Mouse (Mus musculus) heart, embryonic 13.5 days (tissue): Measurements from ENCODE around the gene Wnt5a. TPM values are rescaled to one million over a fixed set of nuclear protein-coding genes. Genes with fewer than 3 reads are reported as not detected.
A peak's percentile ranks its signal among the peaks of the same experiment; 100 is the strongest.

ENCODE experiments used
- ATAC-seq: fragments of 200-750 bp; cut with Nextera tagmentation; 2 replicates; pipeline ENCODE4 v1.8.0; 2017; ENCODE audit warnings: moderate TSS enrichment; ENCODE audit not compliant: insufficient number of reproducible peaks, low FRiP score, low TSS enrichment; ENCODE audit errors: extremely low read depth
- H3K27ac ChIP-seq: fragments of 300-500 bp; sonication (generic); replicated peaks from 2 replicates; pipeline ENCODE4 v1.5.1; 2015; ENCODE audit warnings: moderate library complexity, mild to moderate bottlenecking, inconsistent platforms
- H3K27me3 ChIP-seq: fragments of 300-500 bp; sonication (generic); replicated peaks from 2 replicates; pipeline ENCODE4 v1.6.1; 2015; ENCODE audit warnings: mild to moderate bottlenecking, inconsistent platforms
- H3K36me3 ChIP-seq: fragments of 300-500 bp; sonication (generic); 2 replicates; pipeline ENCODE4 v1.6.1; 2015; ENCODE audit warnings: mild to moderate bottlenecking, inconsistent platforms
- H3K4me1 ChIP-seq: fragments of 300-500 bp; sonication (generic); 2 replicates; pipeline ENCODE4 v1.6.1; 2015; ENCODE audit warnings: inconsistent platforms
- H3K4me2 ChIP-seq: fragments of 300-500 bp; sonication (generic); 2 replicates; pipeline ENCODE4 v1.6.1; 2015; ENCODE audit warnings: inconsistent platforms, mild to moderate bottlenecking, moderate library complexity
- H3K4me3 ChIP-seq: fragments of 300-500 bp; sonication (generic); 2 replicates; pipeline ENCODE4 v1.5.1; 2015; ENCODE audit warnings: moderate library complexity, mild to moderate bottlenecking, inconsistent platforms
- H3K9ac ChIP-seq: fragments of 300-500 bp; sonication (generic); 2 replicates; pipeline ENCODE4 v1.6.1; 2015; ENCODE audit warnings: inconsistent platforms, mild to moderate bottlenecking, moderate library complexity
- H3K9me3 ChIP-seq: fragments of 300-500 bp; sonication (generic); 2 replicates; pipeline ENCODE4 v1.6.1; 2016; ENCODE audit warnings: inconsistent platforms
- WGBS: fragments of 180-500 bp; shearing (Covaris S2); methylation state at CpG from one replicate; pipeline ENCODE4 v1.1.7; 2015; ENCODE audit warnings: mixed read lengths; 5-methylcytosine and 5-hydroxymethylcytosine counted together
- polyA plus RNA-seq: library from polyadenylated mRNA; unstranded; fragments of >200 nt; fragmentation: Nextera tagmentation; extraction: Ambion mirVana; gene quantifications from 2 replicates; pipeline ENCODE4 v1.2.1, GENCODE M21; 2015

The Wnt5a gene
- polyA plus RNA-seq, 1 experiment from 2014 or later, result 19.2 TPM

DNA sequence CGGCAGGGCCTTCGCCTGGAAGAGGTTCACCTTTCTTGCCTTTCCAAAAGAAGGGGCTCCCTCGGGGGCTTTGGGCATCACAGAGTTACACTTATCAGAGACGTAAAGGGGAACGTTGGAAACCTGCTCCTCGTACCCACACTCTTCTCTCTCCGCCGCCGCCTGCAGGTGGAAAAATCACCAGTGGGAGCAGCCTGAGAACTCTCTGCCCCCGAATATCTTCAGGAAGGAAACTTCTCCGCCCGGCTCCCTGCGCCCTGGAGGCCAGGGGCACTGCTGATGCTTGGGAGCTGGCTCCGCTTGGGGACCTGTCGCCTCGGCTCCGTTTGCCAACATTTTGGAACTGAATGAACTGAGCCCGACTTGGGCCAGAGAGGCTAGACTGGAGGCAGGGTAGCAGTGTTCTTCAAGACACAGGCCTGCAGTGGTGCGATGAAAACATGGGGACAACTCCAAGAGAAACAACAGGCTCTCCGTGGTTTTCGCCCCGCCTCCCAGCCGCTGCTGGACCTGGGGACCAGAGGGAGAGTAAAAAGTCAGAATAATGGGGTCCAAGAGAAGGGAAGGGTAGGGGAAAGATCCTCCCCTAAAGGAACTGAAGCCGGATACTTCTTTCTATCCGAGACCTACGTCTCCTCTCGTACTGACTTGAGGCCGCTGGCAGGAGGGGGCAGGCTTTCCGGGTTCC, 5.9 kb downstream of the Wnt5a start:
- Histone ChIP-seq H3K4me3 (peak overlapping the region; percentile 73), H3K4me1 (peaks cover 49% of the 10 kb centered on the region), H3K27ac (peak overlapping the region; percentile 96), H3K36me3 (peaks cover 35% of the 10 kb centered on the region), H3K27me3 (peaks cover 18% of the 10 kb centered on the region), H3K9ac (peak overlapping the region; percentile 96), H3K9me3 (no peaks in the 10 kb centered on the region), H3K4me2 (peak overlapping the region; percentile 90)
- ATAC-seq, result no peak
- 3% methylated on average over 29 of the region's 29 CpGs for WGBS

DNA sequence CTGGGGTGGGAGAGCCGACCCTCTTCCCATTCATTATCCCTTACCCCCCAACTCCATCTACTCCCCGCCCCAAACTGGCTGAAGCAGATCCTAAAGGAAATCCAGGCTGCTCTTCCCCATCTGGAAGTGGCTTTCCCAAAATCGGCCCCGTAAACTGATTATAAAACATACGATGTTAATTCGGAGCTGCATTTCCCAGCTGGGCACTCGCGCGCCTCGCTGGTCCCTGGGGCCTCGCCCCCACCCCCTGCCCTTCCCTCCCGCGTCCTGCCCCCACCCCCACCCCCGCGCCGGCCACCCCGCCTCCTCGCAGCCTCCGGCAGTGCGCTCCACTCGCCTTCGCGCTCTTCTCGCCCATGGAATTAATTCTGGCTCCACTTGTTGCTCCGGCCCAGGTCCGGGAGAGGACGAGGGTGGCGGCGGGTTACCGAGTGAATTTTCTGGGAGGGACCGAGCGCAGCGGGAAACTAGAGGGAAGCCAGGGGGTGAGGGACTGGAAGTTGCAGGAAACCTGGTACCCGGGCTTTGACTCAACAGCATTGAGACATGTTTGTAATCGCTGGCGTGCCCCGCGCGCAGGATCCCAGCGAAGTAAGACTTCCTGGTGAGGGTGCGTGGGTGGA, 6.6 kb downstream of the Wnt5a start:
- ATAC-seq, result no peak
- peaks cover 18% of the 10 kb centered on the region for H3K27me3 ChIP-seq
- H3K36me3 ChIP-seq, result peaks cover 41% of the 10 kb centered on the region
- peak overlapping the region; percentile 90 for H3K4me2 ChIP-seq
- no peaks in the 10 kb centered on the region for H3K9me3 ChIP-seq
- H3K4me1 ChIP-seq, result peaks cover 49% of the 10 kb centered on the region
- H3K27ac ChIP-seq, result peak overlapping the region; percentile 96
- peak overlapping the region; percentile 96 for H3K9ac ChIP-seq
- 1% methylated on average over 41 of the region's 41 CpGs for WGBS
- H3K4me3 ChIP-seq, result peak overlapping the region; percentile 73

- peaks cover 18% of the 10 kb centered on the region for H3K27me3 ChIP-seq
- no peaks in the 10 kb centered on the region for H3K9me3 ChIP-seq
- peaks cover 45% of the 10 kb centered on the region for H3K4me1 ChIP-seq
- no peak overlapping the region for H3K9ac ChIP-seq
- 0 out of 2 replicates have a peak overlapping the region, but pooled peaks have one; percentile 90 for H3K4me2 ChIP-seq
- ATAC-seq, result no peak
- WGBS, result 82% methylated on average over 5 of the region's 5 CpGs
- H3K27ac ChIP-seq, result no peak overlapping the region
- no peak overlapping the region for H3K4me3 ChIP-seq
- H3K36me3 ChIP-seq, result peaks cover 60% of the 10 kb centered on the region
Measured at GRCm38 (mm10) chr14:28512805-28513590, 8.4 kb downstream of the Wnt5a start.

- Histone ChIP-seq H3K9me3 (no peaks in the 10 kb centered on the region), H3K4me3 (no peak overlapping the region), H3K27ac (no peak overlapping the region), H3K27me3 (peaks cover 11% of the 10 kb centered on the region; the same call in 1 of the 2 replicates), H3K36me3 (peaks cover 67% of the 10 kb centered on the region), H3K4me2 (no peak overlapping the region), H3K9ac (no peak overlapping the region), H3K4me1 (peaks cover 33% of the 10 kb centered on the region)
- 62% methylated on average over 2 of the region's 2 CpGs for WGBS
- no peak for ATAC-seq
Measured at GRCm38 (mm10) chr14:28514171-28514570, 9.6 kb downstream of the Wnt5a start.

DNA sequence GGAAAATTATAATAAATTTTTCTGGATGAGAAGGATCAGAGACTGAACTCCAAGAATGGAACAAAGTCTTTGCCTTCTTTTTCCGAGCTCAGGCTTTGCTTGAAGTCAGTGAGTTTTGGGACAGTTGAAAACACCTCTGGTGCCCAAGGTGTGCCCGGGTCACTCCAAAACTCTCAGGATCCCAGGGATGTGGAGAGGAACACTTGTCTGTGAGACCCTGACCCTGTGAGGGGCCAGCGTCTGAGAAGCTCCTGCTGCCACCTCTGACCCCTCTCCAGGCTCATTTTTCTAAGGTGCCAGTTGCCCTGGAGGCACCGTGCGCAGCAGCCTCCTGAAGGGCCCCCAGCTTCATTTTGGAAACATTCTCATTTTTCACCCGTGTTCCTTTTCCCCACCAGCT, 10.8 kb downstream of the Wnt5a start:
- Histone ChIP-seq H3K4me2 (no peak overlapping the region), H3K4me1 (peaks cover 25% of the 10 kb centered on the region), H3K27me3 (peaks cover 7% of the 10 kb centered on the region; the same call in 1 of the 2 replicates), H3K4me3 (no peak overlapping the region), H3K9me3 (no peaks in the 10 kb centered on the region), H3K36me3 (peaks cover 79% of the 10 kb centered on the region), H3K9ac (no peak overlapping the region), H3K27ac (no peak overlapping the region)
- no peak for ATAC-seq
- whole genome bisulfite sequencing, result 70% methylated on average over 6 of the region's 6 CpGs

DNA sequence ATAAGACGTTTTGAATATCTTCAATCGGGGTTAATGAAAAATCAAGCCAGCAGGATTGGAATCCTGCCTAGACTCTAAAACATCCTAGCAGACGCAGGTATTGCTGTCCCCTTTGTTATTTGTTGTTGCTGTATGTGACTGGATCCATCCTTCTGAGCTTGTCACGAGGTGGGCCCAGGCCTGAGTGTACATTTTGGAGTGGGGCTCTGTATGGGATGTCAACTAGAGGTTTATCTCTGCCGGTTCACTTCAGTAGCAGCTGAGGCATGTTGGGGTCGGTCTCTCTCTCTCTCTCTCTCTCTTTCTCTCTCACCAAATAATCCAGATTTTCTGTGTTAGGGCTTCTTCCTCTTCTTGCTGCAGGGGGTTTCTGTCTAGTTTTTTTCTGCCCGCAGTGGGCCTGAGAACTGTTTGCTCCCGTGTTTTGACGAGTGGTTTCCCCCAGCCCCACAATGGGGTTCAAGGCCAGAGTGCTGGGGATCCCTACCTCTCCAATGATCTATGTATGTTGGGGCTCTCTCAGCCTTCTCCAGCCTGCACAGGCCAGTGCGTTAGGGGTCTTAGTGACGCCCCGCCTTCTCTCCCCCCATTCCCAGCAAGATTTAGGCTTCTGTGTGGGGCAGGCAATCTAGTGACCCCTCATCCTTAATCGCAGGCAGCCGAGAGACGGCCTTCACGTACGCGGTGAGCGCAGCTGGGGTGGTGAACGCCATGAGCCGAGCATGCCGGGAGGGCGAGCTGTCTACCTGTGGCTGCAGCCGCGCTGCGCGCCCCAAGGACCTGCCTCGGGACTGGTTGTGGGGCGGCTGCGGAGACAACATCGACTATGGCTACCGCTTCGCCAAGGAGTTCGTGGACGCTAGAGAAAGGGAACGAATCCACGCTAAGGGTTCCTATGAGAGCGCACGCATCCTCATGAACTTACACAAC, 13.3 kb downstream of the Wnt5a start:
- Histone ChIP-seq H3K4me3 (no peak overlapping the region), H3K36me3 (peaks cover 93% of the 10 kb centered on the region), H3K4me1 (peaks cover 14% of the 10 kb centered on the region), H3K9ac (no peak overlapping the region), H3K9me3 (no peaks in the 10 kb centered on the region), H3K27ac (no peak overlapping the region), H3K4me2 (no peak overlapping the region), H3K27me3 (0 out of 2 replicates have a peak, but pooled peaks cover 3% of the 10 kb centered on the region)
- WGBS, result 75% methylated on average over 39 of the region's 39 CpGs
- ATAC-seq, result no peak

- Histone ChIP-seq H3K27me3 (no peaks in the 10 kb centered on the region), H3K4me3 (no peak overlapping the region), H3K9ac (no peak overlapping the region), H3K36me3 (peaks cover 81% of the 10 kb centered on the region), H3K9me3 (no peaks in the 10 kb centered on the region), H3K4me2 (no peak overlapping the region), H3K4me1 (peaks cover 9% of the 10 kb centered on the region), H3K27ac (no peak overlapping the region)
- WGBS, result 54% methylated on average over 1 of the region's 1 CpGs
- ATAC-seq, result no peak
Measured at GRCm38 (mm10) chr14:28521106-28521505, 16.6 kb downstream of the Wnt5a start.

GRCm38 (mm10) chr14:28522611-28523010, 18.1 kb downstream of the Wnt5a start:
- WGBS, result 80% methylated on average over 21 of the region's 21 CpGs
- Histone ChIP-seq H3K4me2 (no peak overlapping the region), H3K9me3 (no peaks in the 10 kb centered on the region), H3K9ac (no peak overlapping the region), H3K27me3 (no peaks in the 10 kb centered on the region), H3K36me3 (peaks cover 66% of the 10 kb centered on the region), H3K27ac (no peak overlapping the region), H3K4me3 (no peak overlapping the region), H3K4me1 (peaks cover 9% of the 10 kb centered on the region)
- ATAC-seq, result no peak

GRCm38 (mm10) chr14:28525566-28525965, 21.0 kb downstream of the Wnt5a start:
- Histone ChIP-seq H3K27me3 (no peaks in the 10 kb centered on the region), H3K9me3 (no peaks in the 10 kb centered on the region), H3K9ac (no peak overlapping the region), H3K4me2 (no peak overlapping the region), H3K36me3 (peaks cover 41% of the 10 kb centered on the region), H3K4me3 (no peak overlapping the region), H3K4me1 (peaks cover 13% of the 10 kb centered on the region), H3K27ac (0 out of 2 replicates have a peak overlapping the region, but pooled peaks have one; percentile 2)
- 49% methylated on average over 1 of the region's 1 CpGs for WGBS
- no peak for ATAC-seq

DNA sequence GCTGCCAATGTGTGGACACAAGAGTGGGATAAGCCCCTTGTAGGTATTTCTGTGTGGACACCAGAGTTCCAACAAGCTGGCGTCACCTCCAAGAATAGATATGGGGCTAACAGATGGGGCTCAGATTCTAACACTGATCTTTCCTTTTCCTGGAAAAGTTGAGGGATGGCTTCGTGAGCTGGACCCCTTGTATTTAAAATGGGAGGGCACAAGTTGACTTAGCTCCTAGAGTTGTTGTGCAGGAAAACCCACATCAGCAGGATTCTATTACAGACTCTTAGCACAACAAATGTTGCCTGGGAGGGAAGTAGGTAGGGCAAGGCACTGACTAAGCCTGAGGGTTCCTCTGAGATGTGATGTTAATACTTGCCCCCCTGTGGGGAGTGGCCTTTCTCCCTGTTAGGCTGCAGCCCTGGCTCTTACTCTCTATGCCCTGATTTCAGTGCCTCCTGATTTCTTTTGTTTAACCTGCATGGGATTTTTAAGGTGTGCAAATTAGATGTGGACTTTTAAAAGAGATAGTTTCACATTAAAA, 23.7 kb downstream of the Wnt5a start:
- Histone ChIP-seq H3K4me1 (peaks cover 21% of the 10 kb centered on the region), H3K4me3 (no peak overlapping the region), H3K9me3 (no peaks in the 10 kb centered on the region), H3K4me2 (no peak overlapping the region), H3K27ac (no peak overlapping the region), H3K9ac (no peak overlapping the region), H3K36me3 (peaks cover 16% of the 10 kb centered on the region), H3K27me3 (no peaks in the 10 kb centered on the region)
- WGBS, result 67% methylated on average over 2 of the region's 2 CpGs
- no peak for ATAC-seq
